Mouse (Mus musculus): ENCODE measurements around the gene Gm49366.
"Not testable (repeated sequence)": the region's sequence is repeated elsewhere in the genome, so short reads cannot be mapped to it uniquely, and the experiment has no call there.

Gm49366 gene

DNA sequence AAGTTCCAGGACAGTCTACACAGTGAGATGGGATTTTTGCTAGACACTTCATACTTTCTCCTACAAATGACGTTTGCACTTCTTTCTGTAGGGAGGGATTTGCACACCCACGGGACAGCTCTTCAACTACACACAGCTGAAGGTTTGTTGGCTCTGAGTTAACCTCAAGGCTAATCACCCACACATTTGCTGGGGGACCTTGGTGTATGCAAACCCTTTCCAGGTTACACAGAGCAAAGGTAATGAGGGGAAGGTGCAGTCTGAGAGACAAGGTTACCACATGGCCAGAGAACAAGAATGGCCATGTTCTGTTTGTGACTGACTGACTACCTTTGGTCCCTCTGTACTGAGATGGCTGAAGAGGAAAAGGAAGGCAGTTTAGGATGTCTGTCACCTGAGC is 45.1 kb downstream of the Gm49366 start:
- DNase-seq (ENCODE audit: low spot score in 2 of 2): no peak

DNA sequence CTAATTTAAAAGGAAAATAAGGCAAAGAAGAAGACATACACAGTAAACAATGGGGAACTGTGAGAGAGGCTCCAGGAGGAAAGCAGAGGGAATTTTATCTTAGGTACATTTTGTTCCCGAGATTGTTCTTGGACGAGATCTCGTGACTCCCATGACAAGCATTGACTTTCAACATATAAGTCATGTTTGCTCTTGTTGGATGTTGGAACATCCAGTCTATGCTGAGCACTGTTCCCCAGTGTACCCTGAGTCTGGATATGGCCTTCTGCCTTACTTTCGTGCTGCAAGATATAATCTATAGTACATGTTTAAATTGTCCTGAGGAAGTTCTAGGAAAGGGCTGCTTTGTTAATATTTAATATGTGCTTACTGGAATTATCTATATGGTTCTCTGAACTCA is 45.8 kb downstream of the Gm49366 start:
- no peak for DNase-seq (ENCODE audit: low spot score in 2 of 2)

DNA sequence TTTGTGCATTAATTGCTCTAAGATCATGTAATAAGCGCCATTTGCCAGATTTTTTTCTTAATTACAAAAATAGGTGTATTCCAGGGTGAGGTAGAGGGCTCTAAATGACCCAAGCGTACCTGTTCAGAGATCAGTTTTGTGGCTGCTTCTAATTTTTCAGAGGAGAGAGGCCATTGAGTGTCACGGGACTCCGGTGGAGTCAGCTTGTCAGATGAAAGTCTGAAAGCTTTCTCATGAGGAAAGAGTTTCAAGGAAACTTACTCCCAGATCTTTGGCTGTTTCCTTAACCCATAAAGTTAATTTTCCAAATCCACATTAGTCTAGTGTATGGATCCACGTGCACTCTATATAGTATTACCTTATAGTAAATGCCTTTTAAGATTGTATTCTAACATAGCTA is 55.9 kb downstream of the Gm49366 start:
- DNase-seq (ENCODE audit: low spot score in 2 of 2): not testable (repeated sequence)

DNA sequence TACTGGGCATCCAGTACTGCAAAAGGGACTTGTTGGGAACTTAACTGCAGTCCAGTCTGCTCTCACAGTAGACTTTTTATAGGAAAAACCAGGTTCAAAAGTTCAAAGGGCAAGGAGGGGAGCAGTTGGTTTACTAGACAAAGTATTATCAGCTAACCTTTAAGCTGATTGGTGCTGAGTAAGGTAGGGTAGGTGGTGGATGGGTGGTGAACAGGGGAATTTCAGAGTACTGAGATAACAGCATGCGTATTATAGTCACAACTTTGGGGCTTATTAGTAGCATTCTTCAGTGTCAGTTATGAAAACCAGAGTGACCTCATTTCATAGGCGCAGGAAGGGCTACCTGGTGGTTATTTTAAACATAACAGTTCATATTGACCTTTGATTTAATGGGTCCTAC is 60.9 kb downstream of the Gm49366 start:
- DNase-seq (ENCODE audit: low spot score in 2 of 2): no peak

DNA sequence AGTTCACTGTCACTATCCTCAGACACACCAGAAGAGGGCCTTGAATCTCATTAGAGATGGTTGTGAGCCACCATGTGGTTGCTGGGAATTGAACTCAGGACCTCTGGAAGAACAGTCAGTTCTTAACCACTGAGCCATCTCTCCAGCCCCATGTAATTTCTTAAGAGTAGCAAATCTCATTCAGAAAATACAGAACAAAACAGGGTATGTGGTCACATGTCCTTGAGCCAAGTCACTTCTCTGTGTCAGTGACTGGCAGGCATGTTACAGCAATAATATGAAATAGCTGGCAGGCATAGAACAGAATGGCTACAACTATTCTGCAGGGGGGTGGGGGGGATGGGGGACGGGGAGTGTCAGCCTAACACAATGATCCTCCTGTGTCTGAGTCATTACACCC is 61.3 kb downstream of the Gm49366 start:
- DNase-seq (ENCODE audit: low spot score in 2 of 2): no peak

DNA sequence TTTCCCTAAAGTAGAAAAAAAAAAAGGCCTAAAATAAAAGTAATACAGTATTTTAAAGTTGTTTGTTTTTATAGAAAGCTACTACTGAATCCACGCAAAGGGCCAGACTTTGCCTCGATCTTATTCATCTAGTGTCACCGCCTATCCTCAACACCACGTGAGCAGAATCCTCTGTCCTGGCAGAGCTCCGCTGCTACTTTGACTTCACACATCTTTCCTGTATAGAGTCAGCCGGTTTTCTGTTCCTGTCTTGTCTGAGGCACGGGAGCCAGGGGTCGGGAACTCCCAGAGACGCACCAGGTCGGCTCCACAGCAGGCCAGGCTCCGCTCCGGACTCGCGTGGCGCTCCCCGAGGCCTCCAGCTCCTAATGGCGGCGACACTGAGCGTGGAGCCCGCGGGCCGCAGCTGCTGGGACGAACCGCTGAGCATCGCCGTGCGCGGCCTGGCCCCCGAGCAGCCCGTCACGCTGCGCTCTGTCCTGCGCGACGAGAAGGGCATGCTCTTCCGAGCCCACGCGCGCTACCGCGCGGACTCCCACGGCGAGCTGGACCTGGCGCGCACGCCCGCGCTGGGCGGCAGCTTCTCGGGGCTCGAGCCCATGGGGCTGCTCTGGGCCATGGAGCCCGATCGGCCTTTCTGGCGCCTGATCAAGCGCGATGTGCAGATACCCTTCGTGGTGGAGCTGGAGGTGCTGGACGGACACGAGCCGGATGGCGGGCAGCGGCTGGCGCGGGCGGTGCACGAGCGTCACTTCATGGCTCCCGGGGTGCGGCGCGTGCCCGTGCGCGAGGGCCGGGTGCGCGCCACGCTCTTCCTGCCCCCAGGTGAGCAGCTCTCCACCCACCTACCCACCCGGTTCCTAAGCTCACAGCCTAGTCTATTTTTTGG is 62.1 kb downstream of the Gm49366 start, which contains the start of gene Acot6:
TSS of gene Acot6 (plus strand) at position 51 of the 889 bp plus-strand sequence.
- peak; percentile 27 to 72 for DNase-seq (ENCODE audit: low spot score in 2 of 2)

DNA sequence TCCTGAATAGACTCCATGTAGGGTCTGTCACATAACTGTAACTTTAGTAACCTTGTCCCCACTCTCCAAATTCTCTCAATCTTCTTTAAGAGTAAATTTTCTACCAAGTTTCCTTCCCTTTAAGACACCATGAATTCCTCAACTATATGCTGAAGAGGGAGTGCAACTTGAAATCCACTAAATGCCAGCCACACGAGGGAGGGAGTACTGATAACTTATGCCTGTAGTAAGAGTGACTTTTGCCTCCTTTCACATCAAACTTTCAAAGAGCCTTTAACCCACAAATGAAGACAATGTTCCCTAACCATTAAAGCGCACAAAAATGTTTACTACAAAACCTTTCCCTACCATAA is 62.7 kb downstream of the Gm49366 start:
- no peak for DNase-seq (ENCODE audit: low spot score in 2 of 2)

DNA sequence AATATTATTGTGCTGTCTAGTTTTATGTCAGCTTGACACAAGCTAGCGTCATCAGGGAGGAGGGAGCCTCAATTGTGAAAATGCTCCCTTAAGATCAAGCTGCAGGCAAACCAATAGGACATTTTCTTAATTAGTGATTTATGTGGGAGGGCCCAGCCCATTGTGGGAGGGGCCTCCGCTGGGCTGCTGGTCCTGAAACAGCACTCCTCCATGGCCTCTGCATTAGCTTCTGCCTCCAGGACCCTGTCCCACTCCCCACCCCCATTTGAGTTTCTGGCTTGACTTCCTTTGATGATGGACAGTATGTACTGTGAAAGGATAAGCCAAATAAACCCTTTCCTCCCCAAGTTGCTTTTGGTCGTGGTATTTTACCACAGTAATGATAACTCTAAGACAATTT is 68.3 kb downstream of the Gm49366 start:
- no peak for DNase-seq (ENCODE audit: low spot score in 2 of 2)

DNA sequence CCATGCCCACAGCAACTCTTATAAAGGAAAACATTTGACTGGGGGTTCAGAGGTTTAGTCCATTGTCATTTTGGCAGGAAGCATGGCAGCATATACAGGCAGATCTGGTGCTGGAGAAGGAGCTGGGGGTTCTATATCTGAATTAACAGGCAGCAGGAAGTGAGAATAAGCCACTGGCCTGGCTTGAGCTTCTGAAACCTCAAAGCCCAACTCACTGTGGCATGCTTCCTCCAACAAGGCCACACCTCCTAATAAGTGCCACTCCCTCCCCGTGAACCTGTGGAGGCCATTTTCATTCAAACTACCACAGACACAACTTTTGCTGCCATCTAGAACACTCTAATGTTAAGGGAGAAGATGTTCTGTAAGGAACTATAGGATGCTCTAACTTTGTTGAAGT is 69.0 kb downstream of the Gm49366 start:
- DNase-seq (ENCODE audit: low spot score in 2 of 2): no peak
